Mouse (Mus musculus) hindbrain, embryonic 11.5 days (tissue): Measurements from ENCODE around the gene Slit3. TPM values are rescaled to one million over a fixed set of nuclear protein-coding genes. Genes with fewer than 3 reads are reported as not detected.

Experiments
- ATAC-seq: fragments of 200-750 bp; cut with Nextera tagmentation; 2 replicates; pipeline ENCODE4 v1.8.0; 2017; ENCODE audit warnings: mild to moderate bottlenecking, moderate TSS enrichment, moderate library complexity; ENCODE audit not compliant: low FRiP score
- DNase-seq: peaks from one replicate; pipeline ENCODE4 v3.0.0-alpha.2; 2015; ENCODE audit warnings: low spot score
- H3K27ac ChIP-seq: fragments of 300-500 bp; sonication (generic); 2 replicates; pipeline ENCODE4 v1.5.1; 2014; ENCODE audit warnings: mild to moderate bottlenecking, low read depth, low read length
- H3K27me3 ChIP-seq: fragments of 300-500 bp; sonication (generic); 2 replicates; pipeline ENCODE4 v1.6.1; 2014; ENCODE audit warnings: mild to moderate bottlenecking, low read length, moderate library complexity, mixed read lengths; ENCODE audit not compliant: control insufficient read depth, insufficient read depth
- H3K36me3 ChIP-seq: fragments of 300-500 bp; sonication (generic); 2 replicates; pipeline ENCODE4 v1.6.1; 2014; ENCODE audit warnings: mild to moderate bottlenecking, low read length, moderate library complexity, mixed read lengths; ENCODE audit not compliant: control insufficient read depth, insufficient read depth
- H3K4me1 ChIP-seq: fragments of 300-500 bp; sonication (generic); replicated peaks from 2 replicates; pipeline ENCODE4 v1.6.1; 2014; ENCODE audit warnings: low read length, mixed read lengths; ENCODE audit not compliant: control insufficient read depth, insufficient read depth
- H3K4me2 ChIP-seq: fragments of 300-500 bp; sonication (generic); replicated peaks from 2 replicates; pipeline ENCODE4 v1.6.1; 2014; ENCODE audit warnings: mild to moderate bottlenecking, low read depth, low read length
- H3K4me3 ChIP-seq: fragments of 300-500 bp; sonication (generic); 2 replicates; pipeline ENCODE4 v1.5.1; 2014; ENCODE audit warnings: low read depth, low read length
- H3K9ac ChIP-seq: fragments of 300-500 bp; sonication (generic); 2 replicates; pipeline ENCODE4 v1.6.1; 2014; ENCODE audit warnings: low read depth, low read length
- H3K9me3 ChIP-seq: fragments of 300-500 bp; sonication (generic); 2 replicates; pipeline ENCODE4 v1.6.1; 2016; ENCODE audit warnings: low read length; ENCODE audit not compliant: control insufficient read depth
- WGBS: fragments of 180-500 bp; shearing (Covaris S2); extraction: QIAGEN DNeasy Blood & Tissue Kit; methylation state at CpG from one replicate; pipeline ENCODE4 v1.1.7; 2014; 5-methylcytosine and 5-hydroxymethylcytosine counted together
- polyA plus RNA-seq: library from polyadenylated mRNA; unstranded; fragments of >200 nt; fragmentation: Nextera tagmentation; extraction: Ambion mirVana; gene quantifications from 2 replicates; pipeline ENCODE4 v1.2.1, GENCODE M21; 2014

Gene Slit3
- polyA plus RNA-seq, 1 experiment from 2014 or later = 39.3 TPM

DNA sequence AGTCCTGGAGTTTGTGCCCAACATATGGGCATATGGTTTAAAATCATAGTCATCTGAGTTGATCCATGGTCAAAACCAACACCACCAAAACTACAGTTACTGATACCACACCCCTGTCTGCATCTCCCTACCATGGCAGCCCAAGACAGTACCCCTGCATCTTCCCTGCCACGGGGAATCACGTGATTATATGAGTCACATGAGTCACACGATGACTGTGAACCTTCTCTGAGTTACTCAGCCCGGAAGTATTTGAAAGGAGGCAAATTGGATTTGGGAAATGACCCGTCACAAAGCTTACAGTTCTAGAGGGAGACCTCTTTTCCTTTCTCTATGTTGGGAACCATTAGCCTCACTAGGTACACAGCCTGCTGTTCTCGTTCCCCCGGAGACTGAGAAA lies 468.9 kb downstream of the Slit3 start:
- WGBS = 91% methylated on average over 7 of the region's 7 CpGs
- Histone ChIP-seq H3K27me3 (no peaks in the 10 kb centered on the region), H3K9me3 (no peaks in the 10 kb centered on the region), H3K27ac (no peak overlapping the region), H3K4me3 (no peak overlapping the region), H3K9ac (no peak overlapping the region), H3K4me2 (no peak overlapping the region), H3K4me1 (no peaks in the 10 kb centered on the region), H3K36me3 (0 out of 2 replicates have a peak, but pooled peaks cover 2% of the 10 kb centered on the region)
- DNase-seq (no peak), ATAC-seq (no peak)

DNA sequence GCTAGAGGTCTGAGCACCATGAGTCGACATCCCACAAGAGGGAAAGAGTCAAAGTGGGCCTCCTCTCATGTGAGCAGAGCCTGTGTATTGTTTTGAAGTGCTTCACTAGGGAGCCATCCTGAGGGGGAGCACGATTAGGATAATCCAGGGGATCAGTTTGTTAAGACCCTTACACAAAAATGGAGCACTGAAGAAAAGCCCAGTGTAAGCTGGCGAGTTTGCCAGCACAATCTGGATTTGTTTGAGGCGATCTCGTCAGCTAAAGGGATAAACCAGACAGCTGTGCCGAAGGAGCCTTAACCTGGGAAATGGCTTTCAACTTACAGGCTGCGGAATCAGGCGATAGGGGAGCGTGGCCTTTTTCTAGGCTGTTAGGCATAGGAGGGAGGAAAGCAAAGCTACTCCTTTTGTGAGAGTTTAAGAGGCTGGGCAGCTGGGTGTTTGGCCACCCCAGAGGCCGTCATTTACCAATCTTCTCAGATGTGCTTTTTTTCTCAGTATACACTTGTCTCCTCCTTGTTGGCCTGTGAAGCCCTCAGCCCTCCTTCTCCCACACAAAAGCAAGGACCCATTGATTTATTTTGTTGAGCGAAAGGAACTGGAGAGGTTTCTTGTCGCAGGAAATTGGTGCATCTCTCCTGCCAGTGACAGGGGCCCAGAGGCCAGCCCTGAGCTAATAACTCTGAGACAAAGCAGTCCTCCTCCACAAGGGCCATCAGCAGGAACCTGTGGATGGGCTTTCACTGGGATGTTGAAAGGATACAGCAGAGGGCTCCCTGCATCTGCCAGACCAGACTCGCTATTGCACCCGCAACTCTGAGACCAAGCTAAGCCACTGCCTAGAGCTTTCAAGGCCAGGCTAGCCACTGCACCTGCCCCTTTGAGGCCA lies 472.4 kb downstream of the Slit3 start:
- Histone ChIP-seq H3K9me3 (no peaks in the 10 kb centered on the region), H3K9ac (no peak overlapping the region), H3K27me3 (no peaks in the 10 kb centered on the region), H3K4me2 (no peak overlapping the region), H3K36me3 (0 out of 2 replicates have a peak, but pooled peaks cover 2% of the 10 kb centered on the region), H3K4me3 (no peak overlapping the region), H3K4me1 (no peaks in the 10 kb centered on the region; the same call in none of the 2 replicates), H3K27ac (no peak overlapping the region)
- no peak for ATAC-seq
- WGBS = 71% methylated on average over 14 of the region's 14 CpGs
- DNase-seq = no peak

- Histone ChIP-seq H3K4me3 (no peak overlapping the region), H3K27me3 (no peaks in the 10 kb centered on the region), H3K9ac (no peak overlapping the region), H3K4me1 (no peaks in the 10 kb centered on the region; the same call in none of the 2 replicates), H3K9me3 (no peaks in the 10 kb centered on the region), H3K27ac (peak overlapping the region; percentile 42; the same call in 1 of the 2 replicates), H3K4me2 (no peak overlapping the region), H3K36me3 (0 out of 2 replicates have a peak, but pooled peaks cover 2% of the 10 kb centered on the region)
- no peak for DNase-seq
- no peak for ATAC-seq
Measured at GRCm38 (mm10) chr11:35596064-35596463, 475.0 kb downstream of the Slit3 start.

- Histone ChIP-seq H3K9ac (no peak overlapping the region), H3K4me1 (peaks cover 2% of the 10 kb centered on the region), H3K4me3 (no peak overlapping the region), H3K27ac (no peak overlapping the region), H3K27me3 (no peaks in the 10 kb centered on the region), H3K36me3 (0 out of 2 replicates have a peak, but pooled peaks cover under 1% of the 10 kb centered on the region), H3K4me2 (no peak overlapping the region), H3K9me3 (no peaks in the 10 kb centered on the region)
- DNase-seq (no peak), ATAC-seq (no peak)
- 85% methylated on average over 6 of the region's 6 CpGs for WGBS
Measured at GRCm38 (mm10) chr11:35597882-35598281, 476.9 kb downstream of the Slit3 start.

DNA sequence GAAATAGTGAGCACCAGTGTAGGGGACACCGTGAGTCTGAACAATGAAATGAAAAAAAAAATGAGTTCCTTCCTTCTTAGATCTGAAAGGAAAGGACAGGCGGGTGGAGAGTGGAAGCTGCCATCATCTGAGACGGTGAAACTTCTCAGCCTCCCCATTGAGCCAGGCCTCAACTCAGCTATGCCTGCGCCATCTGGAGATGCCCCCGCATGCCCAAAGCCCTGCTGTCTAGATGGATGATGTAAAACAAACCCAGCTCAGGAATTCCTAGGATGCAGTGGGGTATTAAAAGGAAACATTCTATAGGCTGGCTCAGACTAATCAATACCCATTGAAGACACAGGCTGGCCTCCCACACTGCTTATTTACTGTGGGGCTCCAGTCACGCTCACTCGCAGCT lies 477.7 kb downstream of the Slit3 start:
- no peaks in the 10 kb centered on the region for H3K36me3 ChIP-seq
- 28% methylated on average over 7 of the region's 7 CpGs for WGBS
- peaks cover 2% of the 10 kb centered on the region for H3K4me1 ChIP-seq

DNA sequence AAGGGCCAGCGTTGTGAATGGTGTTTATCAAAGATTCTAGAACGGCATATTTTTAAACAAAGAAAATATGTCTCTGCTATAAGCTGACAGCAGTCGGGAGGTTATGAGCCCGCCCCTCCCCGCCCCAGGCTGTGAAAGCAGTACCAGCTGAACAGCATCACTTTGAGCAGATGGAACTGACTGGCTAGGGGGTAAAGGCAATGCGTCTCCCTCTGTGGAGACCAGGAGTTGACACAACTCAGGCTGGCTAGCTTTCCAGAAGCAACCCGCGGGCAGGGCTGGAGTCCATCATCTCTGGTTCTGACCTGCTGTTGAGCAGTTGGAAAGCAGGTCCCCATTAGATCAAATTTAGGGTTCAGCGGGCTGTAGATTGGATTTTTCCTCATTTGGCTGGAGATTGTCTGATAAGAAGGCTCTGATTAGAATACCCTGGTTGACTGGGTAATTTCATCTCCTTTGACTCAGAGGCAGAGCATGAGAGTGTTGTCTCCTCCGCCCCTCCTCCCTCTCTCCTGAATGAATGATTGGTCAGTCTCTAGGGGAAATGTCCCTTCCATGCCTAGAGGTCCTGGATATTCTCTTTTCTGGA lies 480.7 kb downstream of the Slit3 start:
- H3K4me2 ChIP-seq = no peak overlapping the region
- H3K36me3 ChIP-seq = no peaks in the 10 kb centered on the region
- DNase-seq (no peak), ATAC-seq (peak; percentile 47)
- peaks cover 4% of the 10 kb centered on the region for H3K4me1 ChIP-seq
- H3K4me3 ChIP-seq = no peak overlapping the region
- no peaks in the 10 kb centered on the region for H3K9me3 ChIP-seq
- 63% methylated on average over 10 of the region's 10 CpGs for WGBS
- H3K9ac ChIP-seq = no peak overlapping the region
- H3K27ac ChIP-seq = peak overlapping the region; percentile 54; the same call in 1 of the 2 replicates
- no peaks in the 10 kb centered on the region for H3K27me3 ChIP-seq

More for the DNA sequence above, 477.7 kb downstream of the Slit3 start:
- Histone ChIP-seq H3K4me3 (no peak overlapping the region), H3K27ac (0 out of 2 replicates have a peak overlapping the region, but pooled peaks have one; percentile 13), H3K4me2 (no peak overlapping the region), H3K27me3 (no peaks in the 10 kb centered on the region), H3K9me3 (no peaks in the 10 kb centered on the region), H3K9ac (no peak overlapping the region)
- ATAC-seq (no peak), DNase-seq (no peak)

- peaks cover 4% of the 10 kb centered on the region for H3K4me1 ChIP-seq
- H3K4me2 ChIP-seq = no peak overlapping the region
- ATAC-seq (no peak), DNase-seq (no peak)
- H3K9ac ChIP-seq = no peak overlapping the region
- H3K36me3 ChIP-seq = no peaks in the 10 kb centered on the region
- no peak overlapping the region for H3K27ac ChIP-seq
- no peaks in the 10 kb centered on the region for H3K9me3 ChIP-seq
- 75% methylated on average over 10 of the region's 10 CpGs for WGBS
- H3K27me3 ChIP-seq = no peaks in the 10 kb centered on the region
- no peak overlapping the region for H3K4me3 ChIP-seq
Measured at GRCm38 (mm10) chr11:35602586-35602985, 481.6 kb downstream of the Slit3 start.

GRCm38 (mm10) chr11:35603946-35604345 lies 482.9 kb downstream of the Slit3 start:
- WGBS = 56% methylated on average over 6 of the region's 6 CpGs
- H3K9me3 ChIP-seq = no peaks in the 10 kb centered on the region
- no peak overlapping the region for H3K27ac ChIP-seq
- peaks cover 4% of the 10 kb centered on the region for H3K4me1 ChIP-seq
- H3K36me3 ChIP-seq = no peaks in the 10 kb centered on the region
- H3K4me2 ChIP-seq = no peak overlapping the region
- H3K4me3 ChIP-seq = no peak overlapping the region
- no peaks in the 10 kb centered on the region for H3K27me3 ChIP-seq
- peak; percentile 60 for DNase-seq
- H3K9ac ChIP-seq = no peak overlapping the region
- peak; percentile 33; the same call in 1 of the 2 replicates for ATAC-seq
